Mouse (Mus musculus) midbrain, embryonic 16.5 days (tissue): ENCODE results near the gene Cyp4x1. TPM values are rescaled to one million over a fixed set of nuclear protein-coding genes. Genes with fewer than 3 reads are reported as not detected.

Experiments
- ATAC-seq: fragments of 200-750 bp; cut with Nextera tagmentation; 2 replicates; pipeline ENCODE4 v1.8.0; 2017; ENCODE audit warnings: moderate TSS enrichment
- H3K27ac ChIP-seq: fragments of 300-500 bp; sonication (generic); 2 replicates; pipeline ENCODE4 v1.5.1; 2014; ENCODE audit warnings: mild to moderate bottlenecking, low read length, mixed read lengths
- H3K27me3 ChIP-seq: fragments of 300-500 bp; sonication (generic); 2 replicates; pipeline ENCODE4 v1.6.1; 2014; ENCODE audit warnings: low read depth, low read length, mixed read lengths; ENCODE audit not compliant: control insufficient read depth, insufficient read depth
- H3K36me3 ChIP-seq: fragments of 300-500 bp; sonication (generic); 2 replicates; pipeline ENCODE4 v1.6.1; 2014; ENCODE audit warnings: mild to moderate bottlenecking, low read length, moderate library complexity, mixed read lengths; ENCODE audit not compliant: control insufficient read depth, insufficient read depth
- H3K4me1 ChIP-seq: fragments of 300-500 bp; sonication (generic); 2 replicates; pipeline ENCODE4 v1.6.1; 2014; ENCODE audit warnings: mild to moderate bottlenecking, low read length, mixed read lengths; ENCODE audit not compliant: control insufficient read depth, insufficient read depth
- H3K4me2 ChIP-seq: fragments of 300-500 bp; sonication (generic); 2 replicates; pipeline ENCODE4 v1.6.1; 2014; ENCODE audit warnings: mild to moderate bottlenecking, low read length, mixed read lengths
- H3K4me3 ChIP-seq: fragments of 300-500 bp; sonication (generic); 2 replicates; pipeline ENCODE4 v1.5.1; 2014; ENCODE audit warnings: low read depth, mild to moderate bottlenecking, low read length, moderate library complexity, mixed read lengths
- H3K9ac ChIP-seq: fragments of 300-500 bp; sonication (generic); 2 replicates; pipeline ENCODE4 v1.6.1; 2014; ENCODE audit warnings: low read depth, low read length, mixed read lengths
- H3K9me3 ChIP-seq: fragments of 300-500 bp; sonication (generic); replicated peaks from 2 replicates; pipeline ENCODE4 v1.6.1; 2014; ENCODE audit warnings: mild to moderate bottlenecking, low read length, mixed read lengths; ENCODE audit not compliant: control insufficient read depth, poor library complexity, severe bottlenecking
- WGBS: fragments of 180-500 bp; shearing (Covaris S2); extraction: QIAGEN DNeasy Blood & Tissue Kit; methylation state at CpG from one replicate; pipeline ENCODE4 v1.1.7; 2014; 5-methylcytosine and 5-hydroxymethylcytosine counted together
- polyA plus RNA-seq: library from polyadenylated mRNA; unstranded; fragments of >200 nt; fragmentation: Nextera tagmentation; extraction: Ambion mirVana; gene quantifications from 2 replicates; pipeline ENCODE4 v1.2.1, GENCODE M21; 2015

The Cyp4x1 gene
- polyA plus RNA-seq, 1 experiment from 2014 or later: 15.4 TPM

DNA sequence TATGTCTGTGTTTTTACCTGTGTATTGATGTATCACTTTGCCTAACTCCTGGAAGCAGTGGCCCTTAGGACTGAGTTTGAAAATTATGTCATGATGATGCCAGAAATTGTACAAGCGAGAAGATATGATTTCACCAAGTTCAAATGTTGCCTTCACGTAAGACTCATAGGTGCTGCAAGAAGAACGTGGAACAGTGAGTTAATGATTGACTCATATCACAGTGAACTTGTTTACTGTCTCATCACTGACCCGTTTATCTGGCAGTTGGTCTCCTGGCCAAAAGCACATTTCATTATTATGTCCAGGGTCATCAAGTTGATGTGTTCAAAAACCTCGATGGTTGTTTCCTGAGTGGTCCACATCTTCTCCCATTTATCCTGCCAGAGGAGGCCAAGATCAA is 12.5 kb downstream of the Cyp4x1 start:
- Histone ChIP-seq H3K9me3 (no peaks in the 10 kb centered on the region), H3K4me1 (no peaks in the 10 kb centered on the region), H3K27ac (no peak overlapping the region), H3K4me3 (no peak overlapping the region), H3K4me2 (no peak overlapping the region), H3K9ac (no peak overlapping the region), H3K27me3 (no peaks in the 10 kb centered on the region; the same call in 1 of the 2 replicates), H3K36me3 (peaks cover 6% of the 10 kb centered on the region)
- ATAC-seq: no peak
- WGBS: 87% methylated on average over 5 of the region's 5 CpGs

DNA sequence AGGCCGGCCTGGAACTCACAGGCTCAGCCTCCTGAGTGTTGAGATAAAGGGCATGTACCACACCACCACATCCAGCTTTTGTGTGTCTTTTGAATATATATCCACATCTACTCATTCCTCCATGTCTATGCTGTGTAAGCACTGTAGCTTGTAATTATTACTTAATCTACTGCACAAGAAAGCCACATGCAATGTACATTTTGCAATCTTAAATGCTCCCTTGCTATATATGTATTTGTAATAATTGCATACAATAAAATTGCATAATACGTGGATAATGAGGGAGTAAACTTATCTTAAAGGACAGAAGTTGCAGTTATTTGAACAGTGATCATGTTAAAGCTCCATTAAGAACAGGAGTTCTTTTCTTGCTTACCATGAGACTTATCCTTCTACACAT is 12.9 kb downstream of the Cyp4x1 start:
- Histone ChIP-seq H3K4me2 (no peak overlapping the region), H3K4me1 (no peaks in the 10 kb centered on the region), H3K4me3 (no peak overlapping the region), H3K9ac (no peak overlapping the region), H3K36me3 (peaks cover 6% of the 10 kb centered on the region), H3K27me3 (no peaks in the 10 kb centered on the region; the same call in 1 of the 2 replicates), H3K9me3 (no peaks in the 10 kb centered on the region), H3K27ac (no peak overlapping the region)
- no peak for ATAC-seq
- WGBS: 83% methylated on average over 2 of the region's 2 CpGs

DNA sequence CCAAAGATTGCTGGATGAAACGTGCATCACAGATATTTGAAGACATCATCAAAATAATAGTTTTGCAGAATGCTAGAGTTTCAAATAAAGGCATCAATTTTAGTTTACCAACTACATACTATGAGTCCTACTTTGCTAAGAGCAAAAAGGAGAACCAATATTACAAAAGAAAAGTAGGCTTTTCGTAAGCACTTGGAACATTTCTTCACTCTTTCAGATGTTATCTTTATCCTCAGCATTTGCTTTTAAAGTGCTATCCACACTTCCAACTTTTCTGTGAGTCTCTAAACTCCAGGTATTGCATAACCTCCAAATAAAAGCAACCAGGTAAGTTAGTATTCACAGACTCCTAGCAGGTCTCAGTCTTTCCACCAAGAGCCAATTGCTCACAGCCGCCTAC is 14.4 kb downstream of the Cyp4x1 start:
- H3K4me3 ChIP-seq: no peak overlapping the region
- H3K36me3 ChIP-seq: peaks cover 6% of the 10 kb centered on the region
- no peaks in the 10 kb centered on the region for H3K9me3 ChIP-seq
- WGBS: 91% methylated on average over 3 of the region's 3 CpGs
- H3K9ac ChIP-seq: no peak overlapping the region
- no peaks in the 10 kb centered on the region; the same call in 1 of the 2 replicates for H3K27me3 ChIP-seq
- H3K4me1 ChIP-seq: no peaks in the 10 kb centered on the region
- no peak for ATAC-seq
- H3K4me2 ChIP-seq: no peak overlapping the region
- no peak overlapping the region for H3K27ac ChIP-seq

GRCm38 (mm10) chr4:115113266-115113665 is 20.8 kb downstream of the Cyp4x1 start:
- no peak for ATAC-seq
- no peak overlapping the region for H3K4me3 ChIP-seq
- WGBS: 29% methylated on average over 5 of the region's 5 CpGs

GRCm38 (mm10) chr4:115111167-115111566 is 22.9 kb downstream of the Cyp4x1 start:
- ATAC-seq: no peak
- Histone ChIP-seq H3K36me3 (no peaks in the 10 kb centered on the region), H3K27me3 (0 out of 2 replicates have a peak, but pooled peaks cover 3% of the 10 kb centered on the region), H3K27ac (no peak overlapping the region), H3K9me3 (no peaks in the 10 kb centered on the region), H3K4me1 (no peaks in the 10 kb centered on the region), H3K9ac (no peak overlapping the region), H3K4me2 (no peak overlapping the region), H3K4me3 (no peak overlapping the region)
- WGBS: 86% methylated on average over 2 of the region's 2 CpGs

More at GRCm38 (mm10) chr4:115113266-115113665, 20.8 kb downstream of the Cyp4x1 start:
- Histone ChIP-seq H3K27me3 (0 out of 2 replicates have a peak, but pooled peaks cover 3% of the 10 kb centered on the region), H3K36me3 (no peaks in the 10 kb centered on the region), H3K9me3 (no peaks in the 10 kb centered on the region), H3K4me2 (no peak overlapping the region), H3K27ac (no peak overlapping the region), H3K9ac (no peak overlapping the region), H3K4me1 (no peaks in the 10 kb centered on the region)

DNA sequence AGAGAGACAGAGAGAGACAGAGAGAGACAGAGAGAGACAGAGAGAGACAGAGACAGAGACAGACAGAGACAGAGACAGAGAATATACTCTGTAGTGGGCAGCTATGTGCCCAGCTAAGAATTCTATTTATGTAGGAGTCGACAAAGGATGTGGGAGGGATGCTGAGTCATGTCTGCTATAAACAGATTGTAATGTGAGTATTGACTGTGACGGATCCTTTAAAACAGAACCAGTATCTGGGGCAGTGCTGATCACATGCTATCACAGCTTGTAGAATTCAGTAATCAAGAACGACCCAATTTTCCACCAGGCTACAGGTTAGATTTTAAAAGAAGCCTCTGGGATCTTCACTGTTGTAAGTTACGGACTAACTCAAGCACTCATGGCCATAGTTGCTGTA is 30.6 kb downstream of the Cyp4x1 start:
- no peak overlapping the region for H3K27ac ChIP-seq
- WGBS: 73% methylated on average over 4 of the region's 4 CpGs
- no peak overlapping the region for H3K9ac ChIP-seq
- H3K4me1 ChIP-seq: no peaks in the 10 kb centered on the region
- H3K4me2 ChIP-seq: no peak overlapping the region
- H3K36me3 ChIP-seq: no peaks in the 10 kb centered on the region
- no peak overlapping the region for H3K4me3 ChIP-seq
- no peaks in the 10 kb centered on the region for H3K9me3 ChIP-seq
- H3K27me3 ChIP-seq: peaks cover 4% of the 10 kb centered on the region; the same call in 1 of the 2 replicates
- no peak for ATAC-seq

DNA sequence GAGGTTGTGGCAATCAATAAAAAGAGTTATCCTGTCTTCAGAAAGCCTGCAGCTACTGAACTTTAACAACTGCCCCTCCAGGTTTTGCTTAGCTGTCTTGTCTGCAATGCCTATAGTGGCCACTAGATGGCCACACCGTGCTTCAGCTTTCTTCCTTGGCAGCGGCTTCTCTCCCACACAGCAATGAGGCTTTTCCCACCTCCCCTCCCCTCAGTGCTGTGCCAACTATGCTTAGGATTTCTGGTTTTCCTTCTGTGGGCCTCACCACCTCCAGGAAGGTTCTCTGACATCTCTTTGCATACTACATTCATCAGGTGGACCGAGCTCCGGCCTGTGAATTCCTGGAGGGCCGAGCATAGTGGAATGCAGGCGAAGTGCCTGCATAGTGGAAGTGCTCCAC is 32.4 kb downstream of the Cyp4x1 start:
- WGBS: 45% methylated on average over 6 of the region's 6 CpGs
- no peaks in the 10 kb centered on the region for H3K36me3 ChIP-seq
- H3K27me3 ChIP-seq: peaks cover 4% of the 10 kb centered on the region; the same call in 1 of the 2 replicates
- 0 out of 2 replicates have a peak overlapping the region, but pooled peaks have one; percentile 13 for H3K4me2 ChIP-seq
- peaks cover 4% of the 10 kb centered on the region; the same call in 1 of the 2 replicates for H3K4me1 ChIP-seq
- no peaks in the 10 kb centered on the region for H3K9me3 ChIP-seq
- no peak overlapping the region for H3K4me3 ChIP-seq
- peak; percentile 66; the same call in 1 of the 2 replicates for ATAC-seq
- H3K27ac ChIP-seq: no peak overlapping the region
- no peak overlapping the region for H3K9ac ChIP-seq

DNA sequence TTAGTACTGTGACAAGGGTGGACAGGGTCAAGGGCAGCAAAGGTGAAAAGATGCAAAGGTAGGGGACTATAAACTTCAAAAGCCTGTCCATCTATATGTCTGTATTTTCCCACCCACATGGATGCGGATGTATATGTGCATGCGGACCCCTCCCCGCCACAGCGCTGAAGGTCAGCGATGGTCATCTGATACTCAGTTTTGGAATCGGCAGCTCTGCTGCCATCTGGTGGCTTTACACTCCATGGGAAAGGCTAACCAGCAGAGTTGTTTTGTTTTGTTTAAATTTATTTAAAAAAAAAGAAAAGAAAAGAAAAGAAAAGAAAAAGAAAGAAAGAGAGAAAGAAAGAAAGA is 37.0 kb downstream of the Cyp4x1 start:
- peak overlapping the region; percentile 44 for H3K9ac ChIP-seq

DNA sequence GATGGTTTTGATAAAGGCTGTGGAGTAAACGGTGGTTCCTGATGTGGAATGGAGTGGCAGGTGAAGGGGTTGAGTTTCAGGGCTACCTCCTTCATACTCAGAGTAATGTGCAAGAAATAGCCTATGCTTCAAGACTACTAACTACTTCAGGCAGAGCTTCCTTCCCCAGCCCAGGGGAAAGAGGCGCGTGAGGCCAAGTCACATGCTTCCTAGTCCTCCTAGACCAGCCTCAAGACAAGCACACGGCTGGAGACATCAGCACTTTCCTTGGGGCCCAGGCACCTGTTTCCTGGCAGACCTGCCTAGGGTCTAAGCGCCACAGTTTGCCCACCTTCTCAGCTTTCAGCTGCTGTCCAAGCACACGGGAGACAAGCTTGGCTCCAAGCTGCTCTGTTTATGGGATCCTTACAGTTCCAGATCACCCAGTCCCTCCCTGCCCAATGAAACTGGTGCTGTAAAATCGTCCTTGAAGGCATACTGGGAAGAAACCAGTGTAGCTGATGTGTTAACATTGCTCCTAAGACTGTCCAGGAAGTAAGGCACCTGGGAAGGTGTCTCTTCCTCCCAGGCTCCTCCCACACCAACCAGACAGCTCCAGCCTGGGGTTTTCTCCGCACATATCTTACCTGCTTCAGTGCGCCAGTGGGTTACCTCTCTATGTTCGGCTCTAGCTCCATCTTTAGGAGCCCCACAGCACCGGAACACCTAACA is 37.5 kb downstream of the Cyp4x1 start:
- Histone ChIP-seq H3K27me3 (peaks cover 6% of the 10 kb centered on the region; the same call in 1 of the 2 replicates), H3K36me3 (no peaks in the 10 kb centered on the region), H3K27ac (no peak overlapping the region), H3K4me1 (peaks cover 14% of the 10 kb centered on the region; the same call in 1 of the 2 replicates), H3K4me2 (peak overlapping the region; percentile 87), H3K9me3 (no peaks in the 10 kb centered on the region), H3K4me3 (peak overlapping the region; percentile 19), H3K9ac (peak overlapping the region; percentile 44)
- ATAC-seq: peak; percentile 47
- WGBS: 16% methylated on average over 11 of the region's 11 CpGs

More for the DNA sequence above, 37.0 kb downstream of the Cyp4x1 start:
- Histone ChIP-seq H3K4me1 (peaks cover 14% of the 10 kb centered on the region; the same call in 1 of the 2 replicates), H3K9me3 (no peaks in the 10 kb centered on the region), H3K4me3 (peak overlapping the region; percentile 19), H3K27ac (no peak overlapping the region), H3K36me3 (no peaks in the 10 kb centered on the region), H3K4me2 (peak overlapping the region; percentile 57), H3K27me3 (peaks cover 6% of the 10 kb centered on the region; the same call in 1 of the 2 replicates)
- no peak; the same call in 1 of the 2 replicates for ATAC-seq
- WGBS: 1% methylated on average over 6 of the region's 6 CpGs
